Mouse (Mus musculus) midbrain, embryonic 15.5 days (tissue): ENCODE data around the gene Tecta. TPM values are rescaled to one million over a fixed set of nuclear protein-coding genes. Genes with fewer than 3 reads are reported as not detected.

Experiments used
- ATAC-seq: fragments of 200-750 bp; cut with Nextera tagmentation; replicated peaks from 2 replicates; pipeline ENCODE4 v1.8.0; 2017; ENCODE audit warnings: moderate TSS enrichment
- H3K27ac ChIP-seq: fragments of 300-500 bp; sonication (generic); 2 replicates; pipeline ENCODE4 v1.5.1; 2015; ENCODE audit warnings: mild to moderate bottlenecking, inconsistent platforms
- H3K27me3 ChIP-seq: fragments of 300-500 bp; sonication (generic); replicated peaks from 2 replicates; pipeline ENCODE4 v1.6.1; 2015; ENCODE audit warnings: inconsistent platforms
- H3K36me3 ChIP-seq: fragments of 300-500 bp; sonication (generic); replicated peaks from 2 replicates; pipeline ENCODE4 v1.6.1; 2015; ENCODE audit warnings: inconsistent platforms
- H3K4me1 ChIP-seq: fragments of 300-500 bp; sonication (generic); 2 replicates; pipeline ENCODE4 v1.6.1; 2015; ENCODE audit warnings: inconsistent platforms
- H3K4me2 ChIP-seq: fragments of 300-500 bp; sonication (generic); 2 replicates; pipeline ENCODE4 v1.6.1; 2015; ENCODE audit warnings: inconsistent platforms, mild to moderate bottlenecking, moderate library complexity
- H3K4me3 ChIP-seq: fragments of 300-500 bp; sonication (generic); 2 replicates; pipeline ENCODE4 v1.5.1; 2015; ENCODE audit warnings: mild to moderate bottlenecking, inconsistent platforms
- H3K9ac ChIP-seq: fragments of 300-500 bp; sonication (generic); 2 replicates; pipeline ENCODE4 v1.6.1; 2015; ENCODE audit warnings: mild to moderate bottlenecking, inconsistent platforms
- H3K9me3 ChIP-seq: fragments of 300-500 bp; sonication (generic); 2 replicates; pipeline ENCODE4 v1.6.1; 2016; ENCODE audit warnings: inconsistent platforms
- WGBS: fragments of 180-500 bp; shearing (Covaris S2); methylation state at CpG from one replicate; pipeline ENCODE4 v1.1.7; 2015; ENCODE audit warnings: mixed read lengths; 5-methylcytosine and 5-hydroxymethylcytosine counted together
- polyA plus RNA-seq: library from polyadenylated mRNA; unstranded; fragments of >200 nt; fragmentation: Nextera tagmentation; extraction: Ambion mirVana; gene quantifications from 2 replicates; pipeline ENCODE4 v1.2.1, GENCODE M21; 2015

Gene Tecta
- polyA plus RNA-seq, 1 experiment from 2014 or later = 0.41 TPM

- Histone ChIP-seq H3K9me3 (no peaks in the 10 kb centered on the region), H3K4me2 (no peak overlapping the region), H3K9ac (no peak overlapping the region), H3K27me3 (no peaks in the 10 kb centered on the region), H3K4me1 (0 out of 2 replicates have a peak, but pooled peaks cover 4% of the 10 kb centered on the region), H3K4me3 (no peak overlapping the region), H3K36me3 (no peaks in the 10 kb centered on the region), H3K27ac (no peak overlapping the region)
- 94% methylated on average over 3 of the region's 3 CpGs for WGBS
- ATAC-seq = no peak
Measured at GRCm38 (mm10) chr9:42334885-42335284, 64.8 kb downstream of the Tecta start.

- Histone ChIP-seq H3K27me3 (no peaks in the 10 kb centered on the region), H3K4me3 (no peak overlapping the region), H3K9ac (no peak overlapping the region), H3K4me1 (0 out of 2 replicates have a peak, but pooled peaks cover 4% of the 10 kb centered on the region), H3K36me3 (no peaks in the 10 kb centered on the region), H3K27ac (no peak overlapping the region), H3K4me2 (no peak overlapping the region), H3K9me3 (no peaks in the 10 kb centered on the region)
- ATAC-seq = no peak
- 63% methylated on average over 12 of the region's 12 CpGs for WGBS
Measured at GRCm38 (mm10) chr9:42332692-42333091, 67.0 kb downstream of the Tecta start.

GRCm38 (mm10) chr9:42331341-42331740, 68.4 kb downstream of the Tecta start:
- Histone ChIP-seq H3K9me3 (no peaks in the 10 kb centered on the region), H3K4me3 (no peak overlapping the region), H3K4me2 (no peak overlapping the region), H3K27me3 (no peaks in the 10 kb centered on the region), H3K36me3 (no peaks in the 10 kb centered on the region), H3K27ac (no peak overlapping the region), H3K9ac (no peak overlapping the region), H3K4me1 (0 out of 2 replicates have a peak, but pooled peaks cover 6% of the 10 kb centered on the region)
- WGBS = 57% methylated on average over 7 of the region's 7 CpGs
- ATAC-seq = no peak

- H3K9ac ChIP-seq = no peak overlapping the region
- no peak for ATAC-seq
- 78% methylated on average over 9 of the region's 9 CpGs for WGBS
Measured at GRCm38 (mm10) chr9:42329753-42330152, 70.0 kb downstream of the Tecta start.

GRCm38 (mm10) chr9:42326688-42327440, 72.9 kb downstream of the Tecta start:
- Histone ChIP-seq H3K9me3 (no peaks in the 10 kb centered on the region), H3K9ac (no peak overlapping the region), H3K4me1 (0 out of 2 replicates have a peak, but pooled peaks cover 5% of the 10 kb centered on the region), H3K36me3 (no peaks in the 10 kb centered on the region), H3K4me3 (no peak overlapping the region), H3K27me3 (no peaks in the 10 kb centered on the region; the same call in 1 of the 2 replicates), H3K27ac (no peak overlapping the region; the same call in 1 of the 2 replicates), H3K4me2 (no peak overlapping the region)
- WGBS = 22% methylated on average over 11 of the region's 11 CpGs
- peak; percentile 84 for ATAC-seq

More at GRCm38 (mm10) chr9:42329753-42330152, 70.0 kb downstream of the Tecta start:
- H3K4me3 ChIP-seq = no peak overlapping the region
- H3K9me3 ChIP-seq = no peaks in the 10 kb centered on the region
- H3K27me3 ChIP-seq = no peaks in the 10 kb centered on the region; the same call in 1 of the 2 replicates
- H3K36me3 ChIP-seq = no peaks in the 10 kb centered on the region
- H3K27ac ChIP-seq = no peak overlapping the region
- no peak overlapping the region for H3K4me2 ChIP-seq
- 0 out of 2 replicates have a peak, but pooled peaks cover 8% of the 10 kb centered on the region for H3K4me1 ChIP-seq

GRCm38 (mm10) chr9:42324640-42325394, 74.9 kb downstream of the Tecta start:
- Histone ChIP-seq H3K9ac (no peak overlapping the region), H3K4me2 (peak overlapping the region; percentile 36), H3K4me1 (0 out of 2 replicates have a peak, but pooled peaks cover 5% of the 10 kb centered on the region), H3K36me3 (no peaks in the 10 kb centered on the region), H3K27me3 (no peaks in the 10 kb centered on the region; the same call in 1 of the 2 replicates), H3K4me3 (peak overlapping the region; percentile 12), H3K9me3 (no peaks in the 10 kb centered on the region), H3K27ac (no peak overlapping the region)
- no peak for ATAC-seq
- WGBS = 53% methylated on average over 29 of the region's 29 CpGs

- Histone ChIP-seq H3K36me3 (no peaks in the 10 kb centered on the region), H3K27me3 (no peaks in the 10 kb centered on the region; the same call in 1 of the 2 replicates), H3K4me1 (0 out of 2 replicates have a peak, but pooled peaks cover 5% of the 10 kb centered on the region), H3K4me2 (no peak overlapping the region), H3K27ac (no peak overlapping the region), H3K9ac (no peak overlapping the region), H3K9me3 (no peaks in the 10 kb centered on the region), H3K4me3 (no peak overlapping the region)
- 94% methylated on average over 8 of the region's 8 CpGs for WGBS
- no peak for ATAC-seq
Measured at GRCm38 (mm10) chr9:42323238-42323637, 76.5 kb downstream of the Tecta start.

- ATAC-seq = no peak
- no peak overlapping the region for H3K27ac ChIP-seq
- 91% methylated on average over 2 of the region's 2 CpGs for WGBS
Measured at GRCm38 (mm10) chr9:42321442-42321841, 78.3 kb downstream of the Tecta start.

GRCm38 (mm10) chr9:42320616-42321015, 79.1 kb downstream of the Tecta start:
- H3K4me1 ChIP-seq = no peaks in the 10 kb centered on the region
- H3K4me2 ChIP-seq = no peak overlapping the region
- H3K36me3 ChIP-seq = no peaks in the 10 kb centered on the region
- no peak for ATAC-seq
- H3K27ac ChIP-seq = no peak overlapping the region
- H3K9me3 ChIP-seq = no peaks in the 10 kb centered on the region
- no peak overlapping the region for H3K9ac ChIP-seq
- no peak overlapping the region for H3K4me3 ChIP-seq
- 92% methylated on average over 7 of the region's 7 CpGs for WGBS
- H3K27me3 ChIP-seq = no peaks in the 10 kb centered on the region; the same call in 1 of the 2 replicates

More at GRCm38 (mm10) chr9:42321442-42321841, 78.3 kb downstream of the Tecta start:
- no peak overlapping the region for H3K4me2 ChIP-seq
- H3K9ac ChIP-seq = no peak overlapping the region
- H3K27me3 ChIP-seq = no peaks in the 10 kb centered on the region; the same call in 1 of the 2 replicates
- H3K36me3 ChIP-seq = no peaks in the 10 kb centered on the region
- no peaks in the 10 kb centered on the region for H3K9me3 ChIP-seq
- H3K4me3 ChIP-seq = no peak overlapping the region
- H3K4me1 ChIP-seq = 0 out of 2 replicates have a peak, but pooled peaks cover 2% of the 10 kb centered on the region

GRCm38 (mm10) chr9:42318455-42318987, 81.2 kb downstream of the Tecta start:
- Histone ChIP-seq H3K27me3 (no peaks in the 10 kb centered on the region), H3K9me3 (no peaks in the 10 kb centered on the region), H3K27ac (no peak overlapping the region), H3K36me3 (no peaks in the 10 kb centered on the region), H3K9ac (no peak overlapping the region), H3K4me3 (no peak overlapping the region), H3K4me2 (no peak overlapping the region), H3K4me1 (no peaks in the 10 kb centered on the region)
- 86% methylated on average over 9 of the region's 9 CpGs for WGBS
- ATAC-seq = no peak

- no peak overlapping the region for H3K9ac ChIP-seq
- no peaks in the 10 kb centered on the region for H3K9me3 ChIP-seq
- H3K36me3 ChIP-seq = no peaks in the 10 kb centered on the region
- H3K4me3 ChIP-seq = no peak overlapping the region
- no peaks in the 10 kb centered on the region for H3K4me1 ChIP-seq
- H3K27ac ChIP-seq = no peak overlapping the region
- H3K27me3 ChIP-seq = no peaks in the 10 kb centered on the region
- H3K4me2 ChIP-seq = no peak overlapping the region
- WGBS = 51% methylated on average over 3 of the region's 3 CpGs
- ATAC-seq = no peak
Measured at GRCm38 (mm10) chr9:42317337-42317736, 82.4 kb downstream of the Tecta start.

- no peak overlapping the region for H3K4me3 ChIP-seq
- no peaks in the 10 kb centered on the region for H3K4me1 ChIP-seq
- H3K36me3 ChIP-seq = no peaks in the 10 kb centered on the region
- no peak for ATAC-seq
- no peak overlapping the region for H3K4me2 ChIP-seq
- H3K27ac ChIP-seq = no peak overlapping the region
- H3K9ac ChIP-seq = no peak overlapping the region
- H3K27me3 ChIP-seq = no peaks in the 10 kb centered on the region
- H3K9me3 ChIP-seq = no peaks in the 10 kb centered on the region
- 84% methylated on average over 3 of the region's 3 CpGs for WGBS
Measured at GRCm38 (mm10) chr9:42315816-42316215, 83.9 kb downstream of the Tecta start.
